Mouse (Mus musculus) gastrocnemius, adult 8-10 months (tissue): ENCODE results near the gene Zbp1. TPM values are rescaled to one million over a fixed set of nuclear protein-coding genes. Genes with fewer than 3 reads are reported as not detected.
A peak's percentile ranks its signal among the peaks of the same experiment; 100 is the strongest.

Source experiments
- DNase-seq, 2 experiments: peaks; one replicate each; pipeline ENCODE4 v3.0.0; 2022; ENCODE audit warnings: low spot score in 2 of 2
- total RNA-seq, 4 experiments: library from RNA; stranded (reverse); gene quantifications; 2 replicates each; pipeline ENCODE4 v1.2.4; 2022

Zbp1 gene
- total RNA-seq, 4 experiments from 2014 or later: 0.54 TPM; not detected in 3

- DNase-seq: peak in 1 of 2 experiments; percentile 1
These were observed 37.9 kb downstream of the Zbp1 start for GRCm38 (mm10) chr2:173180721-173181388.

DNA sequence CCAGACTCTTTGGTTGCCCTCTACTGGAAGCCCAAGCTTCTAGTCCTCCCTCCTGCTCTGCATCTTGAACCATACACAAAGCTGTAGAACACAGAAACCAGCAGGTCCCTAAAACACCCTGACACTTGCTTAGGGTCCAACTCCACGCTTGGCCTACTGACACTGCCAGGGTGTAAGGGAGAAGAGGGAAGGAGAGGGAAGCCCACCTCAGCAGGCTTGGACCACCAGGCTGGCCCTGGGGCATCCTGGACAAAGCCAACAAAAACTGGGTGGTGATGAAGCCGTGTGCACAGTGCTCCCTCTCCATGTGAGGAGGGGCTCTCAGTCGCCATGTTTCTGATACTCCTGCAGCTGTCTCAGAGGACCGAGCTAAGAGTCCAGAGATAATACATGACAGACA is 38.7 kb downstream of the Zbp1 start:
- peak in 1 of 2 experiments; percentile 1 for DNase-seq

DNA sequence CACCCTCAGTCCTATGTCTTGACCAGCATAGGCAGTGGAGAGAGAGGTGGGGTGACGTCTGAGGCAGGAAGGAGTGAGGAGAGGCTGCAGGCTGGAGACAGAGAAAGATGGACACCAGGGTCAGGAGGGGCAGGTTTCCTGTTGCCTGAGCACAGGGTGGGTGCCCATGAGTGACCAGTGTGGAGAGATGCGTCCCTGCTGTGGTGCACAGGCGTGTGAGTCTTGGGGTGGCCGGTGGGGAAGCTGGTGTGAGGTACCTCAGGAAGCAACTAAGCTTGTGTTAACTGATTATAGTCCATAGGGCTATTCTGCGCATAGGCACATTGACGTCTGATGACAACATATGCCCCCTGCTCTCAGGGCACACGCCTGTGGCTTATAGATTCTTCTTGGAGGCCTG is 39.7 kb downstream of the Zbp1 start:
- peak in 1 of 2 experiments; percentile 1 for DNase-seq

DNA sequence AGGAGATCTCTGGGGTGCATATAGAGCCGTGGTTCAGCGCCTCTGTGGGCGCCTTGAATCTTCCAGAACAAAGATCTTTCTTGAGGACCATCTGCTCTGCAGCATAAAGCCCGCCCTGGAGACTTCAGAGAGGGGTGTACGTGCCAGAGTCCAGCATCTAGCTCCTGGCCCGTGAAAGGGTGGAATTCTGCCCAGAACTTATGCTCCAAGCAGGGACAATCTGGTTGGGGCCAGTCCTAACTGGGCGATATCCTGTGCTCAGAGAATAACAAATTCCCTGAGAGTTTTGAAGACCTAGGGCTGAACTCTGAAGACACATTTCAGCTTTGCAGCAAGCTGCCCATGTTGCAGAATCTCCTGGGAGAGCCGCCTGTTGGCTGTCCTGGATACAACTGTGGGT is 40.8 kb downstream of the Zbp1 start:
- DNase-seq: peak; percentile 2 to 3

- DNase-seq: peak in 1 of 2 experiments; percentile 1
These were observed 41.2 kb downstream of the Zbp1 start for GRCm38 (mm10) chr2:173177481-173177880.

DNA sequence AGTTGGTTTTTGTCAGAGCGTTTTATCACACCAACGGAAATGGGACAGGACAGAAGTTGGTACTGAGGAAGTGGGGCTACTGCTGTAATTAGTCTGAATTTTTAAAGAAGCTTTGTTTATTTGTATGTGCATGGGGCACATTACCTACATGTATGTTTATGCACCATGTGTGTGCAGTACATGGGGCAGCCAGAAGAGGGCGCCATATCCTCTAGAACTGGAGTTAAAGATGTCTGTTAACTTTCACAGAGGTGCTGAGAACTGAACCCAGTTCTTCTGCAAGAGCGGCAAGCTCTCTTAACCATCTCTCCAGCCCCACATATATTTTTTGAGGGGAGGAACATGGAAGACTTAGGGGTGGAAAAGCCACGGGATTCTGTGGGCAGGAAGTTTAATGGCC is 43.0 kb downstream of the Zbp1 start:
- peak in 1 of 2 experiments; percentile 2 for DNase-seq

DNA sequence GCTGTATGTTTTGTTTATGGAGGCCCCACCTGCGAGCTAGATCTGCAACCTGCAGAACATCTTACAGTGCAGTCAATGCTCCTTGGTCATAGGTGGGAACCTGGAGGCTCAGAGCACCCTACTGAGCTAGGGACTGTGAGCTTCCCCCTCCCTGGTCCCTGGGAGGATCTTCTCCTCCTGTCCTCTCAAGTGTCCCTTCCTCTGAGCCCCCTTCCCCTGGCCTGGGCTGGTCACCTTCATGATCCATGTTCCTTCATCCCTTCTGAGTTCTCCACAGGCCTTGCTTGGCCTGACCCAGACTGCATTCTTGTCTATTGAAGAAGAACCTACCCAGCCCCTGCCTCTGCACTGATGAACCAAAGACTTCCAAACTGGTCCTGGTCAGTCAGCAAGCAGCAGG is 44.2 kb downstream of the Zbp1 start:
- DNase-seq: peak in 1 of 2 experiments; percentile 1

DNA sequence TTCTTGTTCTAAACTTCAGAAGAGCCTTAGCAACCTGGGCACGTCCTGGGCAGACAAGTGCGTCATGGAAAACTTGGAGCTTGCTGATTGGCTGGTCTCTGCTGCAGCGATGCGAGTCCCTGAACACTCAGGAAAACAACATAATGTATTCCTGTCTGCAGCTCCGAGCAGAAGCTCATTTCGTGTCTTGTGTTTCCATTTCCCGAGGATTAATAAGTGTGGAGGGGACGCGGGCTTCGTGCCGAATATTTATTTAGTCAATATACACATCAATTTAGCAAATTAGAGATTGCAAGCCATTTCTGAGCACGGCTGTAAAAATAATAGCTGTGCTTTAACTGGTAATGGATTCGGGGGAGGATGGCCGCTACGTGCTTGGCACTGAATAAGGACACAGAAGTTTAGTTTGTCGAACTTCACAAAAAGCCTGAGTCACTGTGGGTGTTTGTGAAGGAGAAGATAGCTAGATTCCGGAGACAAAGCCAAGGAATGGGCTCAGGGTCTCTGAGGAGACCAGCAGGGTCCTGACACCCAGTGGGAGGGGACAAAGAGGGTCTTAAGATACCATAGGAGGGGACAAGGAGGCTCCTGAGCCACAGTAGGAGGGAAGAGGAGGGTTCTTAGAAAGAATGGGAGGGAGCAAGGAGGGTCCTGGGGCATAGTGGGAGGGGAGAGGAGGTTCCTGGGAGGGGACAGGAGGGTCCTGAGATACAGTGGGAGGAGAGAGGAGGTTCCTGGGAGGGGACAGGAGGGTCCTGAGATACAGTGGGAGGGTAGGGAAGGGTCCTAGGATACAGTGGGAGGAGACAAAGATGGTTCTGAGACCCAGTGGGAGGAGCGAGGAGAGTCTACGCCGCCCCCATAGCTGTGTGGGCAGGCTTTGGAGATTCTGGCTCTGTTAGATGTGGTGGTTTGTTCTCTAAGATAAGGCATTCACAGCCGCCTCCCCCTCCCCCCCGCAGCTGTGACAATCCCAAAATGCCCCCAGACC is 44.9 kb downstream of the Zbp1 start:
- peak; percentile 2 to 3 for DNase-seq

DNA sequence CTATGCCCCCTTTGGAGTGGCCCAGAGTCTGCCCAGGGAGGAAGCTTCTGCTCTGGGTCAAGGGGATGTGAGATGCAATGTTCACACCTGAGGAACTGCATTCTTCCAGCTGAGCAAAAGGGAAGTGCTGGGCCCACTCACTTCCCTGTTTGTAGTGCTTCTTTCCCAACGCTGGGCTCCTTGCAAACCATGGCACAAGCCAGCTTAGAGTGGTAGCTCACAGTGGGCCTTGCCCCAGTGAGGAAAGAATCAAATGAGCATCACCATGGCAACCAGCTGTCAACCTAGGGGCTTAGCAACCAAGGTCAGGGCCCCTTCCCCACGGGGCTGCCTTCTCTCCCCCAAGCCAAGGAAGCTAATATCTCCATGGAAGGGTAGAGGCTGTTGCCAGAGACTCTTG is 45.7 kb downstream of the Zbp1 start:
- peak in 1 of 2 experiments; percentile 2 for DNase-seq

GRCm38 (mm10) chr2:173172386-173172785 is 46.3 kb downstream of the Zbp1 start:
- DNase-seq: peak in 1 of 2 experiments; percentile 1

DNA sequence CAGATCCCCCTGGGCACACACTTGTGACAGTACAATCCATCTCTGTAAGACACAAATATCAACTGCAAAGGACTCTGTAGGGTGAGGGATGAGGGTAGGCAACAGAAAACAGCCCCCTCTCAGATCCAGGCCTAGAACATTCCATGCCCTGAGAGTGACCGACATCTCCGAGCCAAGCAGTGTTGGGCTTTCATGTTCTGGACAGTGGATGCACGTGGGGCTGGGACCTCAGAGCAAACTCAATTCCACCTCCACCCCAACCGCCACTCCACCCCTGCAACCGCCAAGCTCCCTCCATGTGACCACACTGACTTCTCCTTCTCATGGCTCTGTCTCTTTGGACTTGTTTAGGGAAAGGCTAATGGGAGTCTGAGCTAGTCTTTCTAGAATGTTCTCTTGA is 46.8 kb downstream of the Zbp1 start:
- no peak for DNase-seq

GRCm38 (mm10) chr2:173171470-173171869 is 47.3 kb downstream of the Zbp1 start:
- DNase-seq: no peak

GRCm38 (mm10) chr2:173170715-173171114 is 48.0 kb downstream of the Zbp1 start:
- no peak for DNase-seq

DNA sequence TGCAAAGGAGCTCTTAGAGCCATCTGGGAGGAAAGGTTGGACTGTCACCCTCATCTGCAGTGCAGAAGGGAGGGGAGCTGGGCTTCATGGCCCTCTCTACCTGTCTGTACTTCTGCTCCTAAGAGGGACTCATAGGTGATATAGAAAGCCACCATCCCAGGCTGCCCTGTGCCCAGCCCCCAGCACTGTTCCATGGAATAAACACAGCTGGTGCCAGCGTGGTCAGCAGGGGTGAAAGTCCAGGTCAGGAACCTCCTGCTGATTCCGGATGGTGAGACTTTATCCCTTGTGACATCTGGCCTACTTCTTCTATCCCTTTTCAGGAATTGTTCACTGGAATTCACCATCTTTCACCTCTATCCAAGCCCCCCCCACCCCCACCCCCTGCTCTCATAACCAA is 48.6 kb downstream of the Zbp1 start:
- DNase-seq: no peak

DNA sequence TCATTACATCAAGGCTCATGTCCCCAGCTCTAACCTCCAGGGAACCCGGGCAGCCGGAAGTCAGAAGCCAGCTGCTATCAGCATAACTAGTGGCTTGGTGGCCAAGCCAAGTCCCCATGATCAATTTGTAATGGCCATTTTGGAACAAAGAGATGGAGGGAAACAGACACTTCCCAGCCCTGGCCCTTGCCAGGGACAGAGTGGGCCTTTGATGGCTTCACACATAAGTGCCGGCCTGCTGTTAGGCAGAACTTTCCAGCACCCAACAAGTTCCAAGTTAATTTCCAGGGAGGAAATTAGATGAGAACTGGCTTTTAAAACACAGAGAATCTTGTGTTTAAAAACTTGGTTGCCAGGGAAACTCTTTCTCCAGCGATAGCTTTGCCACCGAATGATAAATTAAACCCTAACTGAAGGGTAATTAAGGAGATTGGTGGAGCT is 50.3 kb downstream of the Zbp1 start:
- DNase-seq: no peak

- DNase-seq: no peak
These were observed 53.4 kb downstream of the Zbp1 start for GRCm38 (mm10) chr2:173165357-173165756.

DNA sequence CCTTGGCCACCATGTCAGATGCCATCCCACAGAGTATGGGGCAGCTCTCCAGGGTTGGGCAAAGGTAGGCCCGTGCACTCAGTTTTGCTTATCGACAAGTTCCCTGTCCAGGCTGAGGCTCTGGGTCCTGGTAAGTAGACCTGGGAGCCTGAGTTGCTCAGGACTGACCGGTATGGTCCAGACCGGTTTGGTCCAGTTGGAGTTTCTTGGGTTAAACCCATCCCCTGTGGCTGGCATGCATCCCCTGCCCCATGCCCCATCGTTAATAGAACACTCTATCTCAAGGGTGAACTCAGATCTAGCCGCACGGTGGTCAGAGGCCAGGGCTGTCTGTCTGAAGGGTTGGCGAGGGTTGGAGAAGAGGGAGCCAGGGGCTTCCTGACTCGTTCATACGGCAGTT is 53.8 kb downstream of the Zbp1 start:
- no peak for DNase-seq

- DNase-seq: no peak
These were observed 54.4 kb downstream of the Zbp1 start for GRCm38 (mm10) chr2:173164358-173164757.

GRCm38 (mm10) chr2:173163380-173163779 is 55.3 kb downstream of the Zbp1 start:
- DNase-seq: no peak

DNA sequence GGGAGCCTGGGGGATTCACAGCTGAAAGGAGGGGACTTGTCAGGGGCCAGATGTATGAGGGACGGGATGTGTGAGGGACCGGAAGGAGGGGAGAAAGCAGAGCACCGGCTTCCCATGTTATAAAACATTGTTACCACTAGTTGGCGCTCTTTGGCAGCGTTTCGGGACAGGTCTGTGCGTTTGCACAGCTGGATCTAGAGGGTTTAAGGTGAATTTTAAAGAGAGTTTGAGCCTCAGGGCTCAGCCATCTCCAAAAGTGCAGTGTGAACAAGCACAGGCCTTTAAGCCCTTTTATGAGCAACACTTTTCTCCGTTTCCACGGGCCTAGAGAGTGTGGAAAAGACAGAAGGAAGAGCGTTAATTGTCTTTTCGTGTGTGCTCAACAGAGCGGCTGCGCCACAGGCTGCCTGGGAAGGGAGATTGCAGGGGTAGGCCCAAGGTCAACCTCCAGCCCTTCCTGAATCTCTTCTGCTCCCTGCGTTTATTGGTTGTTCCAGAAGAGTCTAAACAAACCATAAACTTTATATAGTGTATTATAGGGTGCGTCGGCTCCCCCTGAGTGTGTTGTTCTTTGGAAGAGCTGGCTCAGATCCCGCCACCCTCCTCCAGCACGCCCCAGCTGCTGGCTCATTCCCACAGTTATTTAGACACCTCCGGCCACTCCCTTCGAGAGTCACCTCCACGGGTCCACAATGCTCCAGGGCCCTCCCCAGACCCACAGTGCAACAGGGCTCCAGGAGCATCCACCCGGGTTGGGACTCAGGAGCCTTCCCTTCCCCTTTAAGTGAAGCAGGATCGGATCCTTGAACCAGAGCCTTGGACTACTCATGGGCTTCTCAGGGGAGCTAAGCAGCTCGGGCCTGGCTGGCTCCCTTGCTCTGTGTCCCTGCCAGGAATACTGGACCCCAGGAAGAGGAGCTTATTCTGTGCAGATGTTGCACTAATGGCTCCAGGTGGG is 59.1 kb downstream of the Zbp1 start:
- peak in 1 of 2 experiments; percentile 30 for DNase-seq

DNA sequence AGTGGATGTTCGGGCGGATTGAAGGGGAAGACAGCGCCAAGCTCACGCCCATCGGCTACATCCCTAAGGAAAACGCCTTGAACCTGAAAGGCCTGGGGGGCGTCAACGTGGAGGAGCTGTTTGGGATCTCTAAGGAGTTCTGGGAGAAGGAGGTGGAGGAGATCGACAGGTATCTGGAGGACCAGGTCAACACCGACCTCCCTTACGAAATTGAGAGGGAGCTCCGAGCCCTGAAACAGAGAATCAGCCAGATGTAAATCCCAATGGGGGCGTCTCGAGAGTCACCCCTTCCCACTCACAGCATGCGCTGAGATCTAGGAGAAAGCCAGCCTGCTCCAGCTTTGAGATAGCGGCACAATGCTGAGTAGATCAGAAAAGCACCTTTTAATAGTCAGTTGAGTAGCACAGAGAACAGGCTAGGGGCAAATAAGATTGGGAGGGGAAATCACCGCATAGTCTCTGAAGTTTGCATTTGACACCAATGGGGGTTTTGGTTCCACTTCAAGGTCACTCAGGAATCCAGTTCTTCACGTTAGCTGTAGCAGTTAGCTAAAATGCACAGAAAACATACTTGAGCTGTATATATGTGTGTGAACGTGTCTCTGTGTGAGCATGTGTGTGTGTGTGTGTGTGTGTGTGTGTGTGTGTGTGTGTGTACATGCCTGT is 60.2 kb downstream of the Zbp1 start:
- DNase-seq: no peak
